Mouse (Mus musculus) megakaryocyte, embryonic 14.5 days (primary cell): ENCODE data around the gene Hormad2. TPM values are rescaled to one million over a fixed set of nuclear protein-coding genes. Genes with fewer than 3 reads are reported as not detected.

Experiments used
- H3K27me3 ChIP-seq: replicated peaks from 2 replicates; pipeline ENCODE3; 2012; ENCODE audit warnings: inconsistent platforms
- H3K36me3 ChIP-seq: replicated peaks from 2 replicates; pipeline ENCODE3; 2012; ENCODE audit warnings: low read length, inconsistent platforms, mixed read lengths
- H3K4me1 ChIP-seq: 2 replicates; pipeline ENCODE4 v1.6.1; 2012; ENCODE audit warnings: inconsistent platforms
- H3K4me3 ChIP-seq: replicated peaks from 2 replicates; pipeline ENCODE3; 2012; ENCODE audit warnings: moderate library complexity, mild to moderate bottlenecking, inconsistent platforms
- H3K9me3 ChIP-seq: 2 replicates; pipeline ENCODE4 v1.6.1; 2012; ENCODE audit warnings: inconsistent platforms
- FLI1 ChIP-seq: IDR thresholded peaks from 2 replicates; pipeline ENCODE4 v1.6.1; 2012; ENCODE audit warnings: low read length, inconsistent platforms, mixed read lengths
- GATA1 ChIP-seq: IDR thresholded peaks from 3 replicates; pipeline ENCODE4 v1.6.1; 2012; ENCODE audit warnings: mixed read lengths, low read length, inconsistent platforms, borderline replicate concordance
- polyA plus RNA-seq: library from polyadenylated mRNA; stranded (reverse); fragments of >175 nt; gene quantifications from 2 replicates; pipeline ENCODE4 v1.2.3, GENCODE M21; 2012; ENCODE audit warnings: low replicate concordance; ENCODE audit not compliant: insufficient read depth

Gene Hormad2
- not detected in 2 replicates for polyA plus RNA-seq

DNA sequence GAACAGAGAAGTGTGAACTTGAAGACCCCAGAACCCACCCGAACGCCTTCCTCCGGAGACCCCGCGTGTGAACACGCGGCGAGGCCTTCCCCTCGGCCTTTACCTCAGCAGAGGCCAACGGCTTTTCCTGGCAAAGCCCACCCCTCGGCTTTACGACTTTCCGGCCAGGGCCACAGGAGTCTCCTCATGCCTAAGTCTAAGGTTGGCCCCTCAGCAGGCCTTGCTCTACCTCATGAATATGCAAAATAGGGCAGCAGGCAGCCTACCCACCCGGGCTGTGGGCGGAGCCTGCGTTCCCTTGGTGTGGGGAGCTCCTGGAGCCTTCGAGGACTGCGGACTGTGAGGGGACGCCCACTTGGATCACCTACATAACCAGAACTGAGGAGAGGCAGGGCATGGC is at the start of gene Hormad2:
Gene Hormad2, minus strand, starts transcription at position 128 of the 400 bp plus-strand sequence.
- no peak for TF ChIP-seq FLI1
- no peak for TF ChIP-seq GATA1
- H3K9me3 ChIP-seq: no peaks in the 10 kb centered on the region

DNA sequence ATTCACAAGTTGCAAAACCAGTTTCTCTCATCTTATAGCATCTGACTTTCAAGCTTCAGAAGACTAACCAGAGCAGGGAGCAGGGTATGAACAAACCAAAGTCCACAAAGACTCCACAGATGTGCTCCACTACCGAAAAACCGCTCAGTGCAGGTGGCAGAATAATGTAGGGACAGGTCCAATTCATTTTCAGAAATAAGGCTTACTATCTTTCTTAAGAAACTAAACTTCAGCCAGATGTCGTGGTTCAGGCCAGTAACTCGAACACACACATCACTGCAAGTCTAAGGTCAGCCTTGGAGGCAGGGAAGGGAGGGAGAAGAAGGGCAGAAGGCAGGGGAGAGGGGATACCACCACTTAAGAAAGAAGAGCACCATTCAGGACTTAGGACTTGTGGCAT is 48.3 kb upstream of the Hormad2 start:
- H3K4me3 ChIP-seq: no peak overlapping the region
- H3K36me3 ChIP-seq: peaks cover 100% of the 10 kb centered on the region
- no peaks in the 10 kb centered on the region for H3K27me3 ChIP-seq
- TF ChIP-seq GATA1: no peak
- no peak for TF ChIP-seq FLI1
- H3K9me3 ChIP-seq: no peaks in the 10 kb centered on the region
- H3K4me1 ChIP-seq: peaks cover 9% of the 10 kb centered on the region

More for the DNA sequence above, at the start of gene Hormad2:
- H3K4me3 ChIP-seq: no peak within 1 kb of the TSS
- peaks cover 9% of the 10 kb centered on the region for H3K27me3 ChIP-seq
- H3K4me1 ChIP-seq: peaks cover 4% of the 10 kb centered on the region; the same call in 1 of the 2 replicates
- no peaks in the 10 kb centered on the region for H3K36me3 ChIP-seq

DNA sequence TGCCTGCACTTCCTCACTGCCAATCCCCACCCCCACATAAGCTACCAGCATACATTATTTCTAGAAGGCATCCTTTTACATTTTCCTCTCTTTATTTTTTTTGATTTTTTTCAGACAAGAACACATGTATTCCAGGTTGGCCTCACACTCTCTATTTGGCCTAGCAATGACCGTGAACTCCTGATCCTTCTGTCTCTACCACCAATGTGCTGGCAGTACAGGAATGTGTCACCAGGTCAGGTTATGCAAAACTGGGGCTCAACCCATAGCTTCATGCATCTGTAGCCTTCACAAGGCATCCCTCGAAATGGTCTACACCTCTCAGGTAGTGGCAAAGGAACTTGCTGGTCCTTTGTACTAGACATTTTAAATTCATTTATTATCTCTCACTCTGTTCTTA is 47.9 kb upstream of the Hormad2 start:
- H3K36me3 ChIP-seq: peaks cover 100% of the 10 kb centered on the region
- H3K27me3 ChIP-seq: no peaks in the 10 kb centered on the region
- no peak for TF ChIP-seq GATA1
- TF ChIP-seq FLI1: no peak
- H3K9me3 ChIP-seq: no peaks in the 10 kb centered on the region
- peaks cover 9% of the 10 kb centered on the region for H3K4me1 ChIP-seq
- H3K4me3 ChIP-seq: no peak overlapping the region

DNA sequence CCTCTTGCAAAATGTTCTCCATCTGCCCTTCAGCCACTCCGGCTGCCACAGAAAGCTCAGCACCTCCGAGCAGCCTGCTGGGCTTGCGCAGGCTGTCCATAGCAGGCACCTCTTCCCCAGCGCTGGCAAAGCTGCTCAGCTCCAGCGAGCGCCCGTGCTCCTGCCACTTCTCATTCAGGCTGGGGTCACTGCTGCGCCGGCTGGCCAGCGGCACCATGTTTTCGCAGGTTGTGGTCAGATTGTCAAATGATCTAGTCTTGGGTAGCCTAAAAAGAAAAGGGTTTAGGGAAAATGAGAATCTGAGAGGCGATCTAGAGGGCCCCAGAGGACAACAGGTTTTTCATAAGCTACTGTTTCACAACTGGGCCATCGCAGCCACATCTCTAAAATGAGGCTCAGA is 47.5 kb upstream of the Hormad2 start:
- H3K4me1 ChIP-seq: peaks cover 10% of the 10 kb centered on the region
- no peaks in the 10 kb centered on the region for H3K9me3 ChIP-seq
- H3K4me3 ChIP-seq: no peak overlapping the region
- TF ChIP-seq FLI1 (no peak), GATA1 (no peak)
- peaks cover 100% of the 10 kb centered on the region for H3K36me3 ChIP-seq
- H3K27me3 ChIP-seq: no peaks in the 10 kb centered on the region

DNA sequence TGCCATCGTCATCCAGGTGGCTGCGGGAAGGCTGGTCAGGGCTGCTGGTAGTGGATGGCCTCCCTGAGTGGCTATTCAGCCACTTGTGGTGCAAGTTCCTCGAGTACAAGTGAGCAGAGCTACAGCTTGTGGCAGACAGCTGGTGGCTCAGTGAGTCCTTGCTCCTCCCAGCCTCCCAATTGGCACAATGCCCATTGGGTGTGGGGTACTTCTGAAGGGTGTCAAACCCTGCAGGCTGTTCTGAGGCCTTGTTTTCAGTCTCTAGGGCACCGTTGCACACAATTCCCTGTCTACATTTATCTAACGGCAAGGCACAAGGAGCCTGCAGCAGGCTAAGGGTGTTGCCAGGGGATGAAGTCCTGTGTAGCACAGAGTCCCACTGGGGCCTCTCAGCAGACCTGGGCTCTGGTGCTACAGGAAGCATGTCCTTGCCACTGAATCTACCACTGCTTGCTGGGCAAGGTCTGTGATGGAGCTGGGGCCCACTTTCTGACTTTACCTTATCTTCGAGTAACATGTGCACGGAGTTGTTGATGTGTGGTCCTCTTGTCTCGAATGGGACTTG is 46.6 kb upstream of the Hormad2 start:
- H3K27me3 ChIP-seq: no peaks in the 10 kb centered on the region
- TF ChIP-seq FLI1 (no peak), GATA1 (no peak)
- H3K4me1 ChIP-seq: peaks cover 12% of the 10 kb centered on the region
- H3K4me3 ChIP-seq: no peak overlapping the region
- H3K36me3 ChIP-seq: peaks cover 100% of the 10 kb centered on the region
- H3K9me3 ChIP-seq: no peaks in the 10 kb centered on the region

DNA sequence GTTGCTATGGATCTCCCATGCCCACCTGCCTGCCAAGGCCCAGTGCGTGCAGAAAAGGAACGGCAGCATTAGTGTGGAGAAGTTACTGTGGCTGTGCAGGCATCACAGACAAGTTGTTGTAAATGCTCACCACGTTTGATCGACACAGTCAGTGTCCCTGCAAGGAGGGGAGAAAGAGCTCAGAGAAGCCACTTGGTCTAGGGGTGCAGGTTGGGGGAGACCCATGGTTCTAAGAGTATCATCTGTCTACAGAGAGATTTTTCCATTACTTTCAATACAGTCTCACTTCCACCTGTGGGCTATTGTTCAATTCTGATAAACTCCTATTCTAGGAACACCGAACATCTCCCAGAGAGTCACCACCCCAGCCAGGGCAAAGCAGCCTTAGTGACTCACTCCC is 43.6 kb upstream of the Hormad2 start:
- peaks cover 100% of the 10 kb centered on the region for H3K36me3 ChIP-seq

DNA sequence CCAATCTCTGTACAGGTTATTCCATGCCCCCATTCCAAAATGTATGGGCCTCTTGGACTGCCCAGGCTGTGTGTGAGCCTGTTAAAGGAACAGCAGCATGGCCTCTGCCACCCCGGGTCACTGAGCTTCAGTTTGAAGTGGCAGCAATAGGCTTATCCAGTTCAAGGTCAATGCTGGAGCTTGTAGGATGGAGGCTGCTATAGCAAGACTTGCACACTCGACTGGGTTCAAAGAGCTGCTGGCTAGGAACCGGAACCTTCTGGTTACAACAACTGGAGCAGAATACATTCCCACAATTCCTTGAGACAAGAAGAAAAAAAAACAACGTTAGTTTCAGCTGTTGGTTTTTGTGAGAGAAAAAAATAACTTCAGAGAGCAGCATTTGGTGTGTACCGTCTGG is 41.7 kb upstream of the Hormad2 start:
- H3K27me3 ChIP-seq: no peaks in the 10 kb centered on the region
- TF ChIP-seq FLI1 (no peak), GATA1 (no peak)
- H3K4me3 ChIP-seq: no peak overlapping the region
- H3K4me1 ChIP-seq: peaks cover 12% of the 10 kb centered on the region
- H3K9me3 ChIP-seq: no peaks in the 10 kb centered on the region
- peaks cover 97% of the 10 kb centered on the region for H3K36me3 ChIP-seq

More for the DNA sequence above, 43.6 kb upstream of the Hormad2 start:
- no peaks in the 10 kb centered on the region for H3K9me3 ChIP-seq
- H3K4me3 ChIP-seq: no peak overlapping the region
- H3K4me1 ChIP-seq: peaks cover 12% of the 10 kb centered on the region
- no peak for TF ChIP-seq GATA1
- no peak for TF ChIP-seq FLI1
- no peaks in the 10 kb centered on the region for H3K27me3 ChIP-seq

DNA sequence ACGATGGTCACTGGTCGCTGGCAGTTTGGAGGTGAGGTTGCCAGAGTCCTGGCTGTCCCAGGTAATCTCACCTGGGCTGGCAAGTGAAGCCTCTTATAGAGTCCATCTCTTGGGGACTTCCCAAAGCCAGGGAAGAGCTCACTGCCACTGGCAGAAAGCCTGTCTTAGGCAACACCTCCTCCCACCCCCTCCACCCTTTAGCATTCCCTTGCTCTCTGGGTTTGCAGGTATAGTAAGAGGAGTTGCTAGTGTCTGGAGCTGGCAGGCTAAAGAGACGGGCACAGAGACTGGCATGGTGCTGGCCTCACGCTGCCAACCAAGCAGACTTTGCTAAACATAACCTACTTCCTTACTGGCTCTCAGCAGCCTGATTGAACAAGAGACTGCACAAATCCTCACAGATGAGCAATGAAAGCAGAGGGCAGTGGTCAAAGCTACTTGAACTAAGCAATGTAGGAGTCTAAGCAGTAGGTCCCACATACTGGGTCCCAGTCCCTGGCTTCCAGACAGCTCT is 35.3 kb upstream of the Hormad2 start:
- Histone ChIP-seq H3K36me3 (peaks cover 44% of the 10 kb centered on the region), H3K4me3 (no peak overlapping the region), H3K9me3 (no peaks in the 10 kb centered on the region), H3K4me1 (peaks cover 22% of the 10 kb centered on the region), H3K27me3 (peaks cover 3% of the 10 kb centered on the region)
- no peak for TF ChIP-seq FLI1
- no peak for TF ChIP-seq GATA1

DNA sequence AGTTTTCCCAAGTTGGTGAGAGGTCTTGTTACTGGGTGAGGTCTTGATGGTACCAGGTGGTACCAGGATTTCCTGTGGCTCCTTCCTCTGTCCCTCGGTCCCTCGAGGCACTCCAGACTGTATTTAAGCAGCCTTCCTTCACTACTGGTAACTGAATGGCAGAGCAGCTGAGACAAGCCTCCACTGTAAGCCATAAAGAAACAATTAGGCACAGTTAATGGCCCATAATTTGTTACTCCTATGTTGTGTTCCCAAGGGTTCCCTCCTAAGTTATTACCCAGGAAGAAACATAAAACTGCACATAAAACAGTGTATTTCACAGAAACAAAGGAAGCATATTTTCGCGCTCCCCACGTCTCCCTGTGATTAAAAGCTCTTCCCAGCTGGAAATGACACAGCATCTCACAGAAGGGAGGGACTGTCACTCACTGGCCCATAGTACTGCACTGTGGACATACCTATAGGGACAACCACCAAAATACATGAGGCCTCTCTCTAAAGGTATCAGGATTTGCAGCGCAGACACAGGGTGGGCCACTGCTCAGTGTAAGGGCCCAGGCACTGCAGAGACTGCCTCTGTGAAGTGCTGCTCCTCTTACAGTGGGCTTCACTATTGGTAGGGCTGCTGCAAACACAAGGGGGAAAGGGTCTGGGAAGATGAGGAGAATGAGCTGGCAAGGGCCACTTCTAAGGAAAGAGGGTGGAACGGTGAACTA is 31.7 kb upstream of the Hormad2 start:
- H3K9me3 ChIP-seq: no peaks in the 10 kb centered on the region
- H3K4me3 ChIP-seq: peak overlapping the region; percentile 54
- peaks cover 12% of the 10 kb centered on the region for H3K36me3 ChIP-seq
- TF ChIP-seq GATA1 (no peak), FLI1 (no peak)
- peaks cover 5% of the 10 kb centered on the region for H3K27me3 ChIP-seq
- peaks cover 24% of the 10 kb centered on the region for H3K4me1 ChIP-seq

DNA sequence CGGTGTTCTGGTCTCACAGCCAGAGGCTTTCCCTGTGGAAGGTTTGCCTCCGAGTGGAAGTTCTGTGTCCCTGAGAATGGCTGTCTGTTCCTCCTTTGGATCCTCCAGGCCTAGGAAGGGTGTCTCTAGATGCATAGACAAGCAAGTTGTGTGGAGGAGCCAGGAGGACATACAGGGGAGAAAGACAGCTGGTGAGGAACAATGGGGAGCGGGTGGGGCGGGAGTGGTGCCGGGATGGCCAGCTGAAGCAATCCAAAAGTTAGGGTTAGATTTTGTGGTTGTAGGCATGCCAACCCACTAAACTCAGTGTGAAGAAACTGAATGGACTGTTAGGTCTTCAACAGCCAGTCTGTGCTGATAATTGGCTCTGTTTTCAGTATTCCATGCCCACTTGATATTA is 30.8 kb upstream of the Hormad2 start:
- TF ChIP-seq FLI1 (no peak), GATA1 (no peak)

More for the DNA sequence above, 30.8 kb upstream of the Hormad2 start:
- no peak overlapping the region for H3K4me3 ChIP-seq
- no peaks in the 10 kb centered on the region for H3K9me3 ChIP-seq
- peaks cover 7% of the 10 kb centered on the region for H3K27me3 ChIP-seq
- peaks cover 8% of the 10 kb centered on the region for H3K36me3 ChIP-seq
- peaks cover 24% of the 10 kb centered on the region for H3K4me1 ChIP-seq
